Mouse (Mus musculus): ENCODE results near the gene Fate1. TPM values are rescaled to one million over a fixed set of nuclear protein-coding genes. Genes with fewer than 3 reads are reported as not detected.
A peak's percentile ranks its signal among the peaks of the same experiment; 100 is the strongest.

Gene Fate1
- polyA plus RNA-seq, 1 experiment from 2014 or later, result not detected

DNA sequence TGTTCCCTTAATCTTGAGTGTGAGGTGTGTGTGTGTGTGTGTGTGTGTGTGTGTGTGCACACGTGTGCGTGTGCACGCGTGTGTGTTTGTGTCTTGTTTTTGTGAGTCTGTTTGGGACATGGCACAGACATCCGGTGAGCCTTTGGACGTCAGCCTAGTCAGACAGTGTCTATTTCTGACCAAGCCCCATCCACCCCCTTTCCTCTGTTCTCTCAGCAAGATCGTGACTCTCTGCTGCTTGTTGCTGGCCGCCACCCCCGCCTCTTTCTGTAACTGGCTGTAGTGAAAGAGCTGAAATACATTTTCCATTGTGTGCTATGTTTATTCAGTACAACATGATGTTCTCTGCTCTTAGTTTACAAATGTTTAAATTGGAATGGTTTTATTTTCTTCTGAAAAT is 39.5 kb downstream of the Fate1 start:
- ATAC-seq (replicated peaks; ENCODE audit: insufficient number of reproducible peaks, low FRiP score, low TSS enrichment, low read depth), result no peak
- no peaks in the 10 kb centered on the region for H3K36me3 ChIP-seq (replicated peaks; ENCODE audit: control insufficient read depth, insufficient read depth, low read depth, low read length)
- H3K27ac ChIP-seq (replicated peaks; ENCODE audit: low read depth, low read length), result no peak overlapping the region
- H3K27me3 ChIP-seq (ENCODE audit: control insufficient read depth, insufficient read depth, low read length), result no peaks in the 10 kb centered on the region; the same call in 1 of the 2 replicates
- H3K4me3 ChIP-seq (ENCODE audit: low read depth, low read length), result no peak overlapping the region
- H3K9ac ChIP-seq (replicated peaks; ENCODE audit: low read length), result no peak overlapping the region
- 63% methylated on average over 9 of the region's 9 CpGs for WGBS
- H3K4me2 ChIP-seq (ENCODE audit: low read depth, low read length), result no peak overlapping the region
- no peaks in the 10 kb centered on the region for H3K9me3 ChIP-seq (replicated peaks; ENCODE audit: control insufficient read depth, low read length)
- no peak for DNase-seq (ENCODE audit: low spot score)
- H3K4me1 ChIP-seq (ENCODE audit: control insufficient read depth, insufficient read depth, low read length), result no peaks in the 10 kb centered on the region

DNA sequence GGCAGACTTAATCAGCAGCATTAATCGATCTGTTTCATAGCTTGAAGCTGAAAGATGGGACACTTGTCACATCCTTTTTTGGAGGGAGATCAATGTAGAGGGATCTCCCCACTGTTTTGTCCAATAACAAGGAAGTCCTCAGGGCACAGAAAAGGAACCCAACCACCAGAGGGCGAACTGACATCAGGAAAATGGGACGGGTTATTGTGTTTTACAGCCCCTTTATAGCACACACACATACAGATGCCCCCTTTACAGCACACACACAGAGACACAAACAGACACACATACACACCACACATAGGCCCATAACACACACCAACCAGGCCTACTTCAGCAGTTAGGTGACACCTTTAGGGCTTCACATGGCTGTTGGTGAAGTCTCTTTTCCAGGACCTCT is 40.0 kb downstream of the Fate1 start:
- H3K36me3 ChIP-seq (replicated peaks; ENCODE audit: control insufficient read depth, insufficient read depth, low read depth, low read length), result no peaks in the 10 kb centered on the region
- no peak overlapping the region for H3K4me2 ChIP-seq (ENCODE audit: low read depth, low read length)
- ATAC-seq (replicated peaks; ENCODE audit: insufficient number of reproducible peaks, low FRiP score, low TSS enrichment, low read depth) (no peak), DNase-seq (ENCODE audit: low spot score) (peak; percentile 24)
- H3K27me3 ChIP-seq (ENCODE audit: control insufficient read depth, insufficient read depth, low read length), result no peaks in the 10 kb centered on the region; the same call in 1 of the 2 replicates
- WGBS, result 36% methylated on average over 3 of the region's 3 CpGs
- no peaks in the 10 kb centered on the region for H3K4me1 ChIP-seq (ENCODE audit: control insufficient read depth, insufficient read depth, low read length)
- H3K27ac ChIP-seq (replicated peaks; ENCODE audit: low read depth, low read length), result no peak overlapping the region
- H3K9me3 ChIP-seq (replicated peaks; ENCODE audit: control insufficient read depth, low read length), result no peaks in the 10 kb centered on the region
- no peak overlapping the region for H3K4me3 ChIP-seq (ENCODE audit: low read depth, low read length)
- H3K9ac ChIP-seq (replicated peaks; ENCODE audit: low read length), result no peak overlapping the region

DNA sequence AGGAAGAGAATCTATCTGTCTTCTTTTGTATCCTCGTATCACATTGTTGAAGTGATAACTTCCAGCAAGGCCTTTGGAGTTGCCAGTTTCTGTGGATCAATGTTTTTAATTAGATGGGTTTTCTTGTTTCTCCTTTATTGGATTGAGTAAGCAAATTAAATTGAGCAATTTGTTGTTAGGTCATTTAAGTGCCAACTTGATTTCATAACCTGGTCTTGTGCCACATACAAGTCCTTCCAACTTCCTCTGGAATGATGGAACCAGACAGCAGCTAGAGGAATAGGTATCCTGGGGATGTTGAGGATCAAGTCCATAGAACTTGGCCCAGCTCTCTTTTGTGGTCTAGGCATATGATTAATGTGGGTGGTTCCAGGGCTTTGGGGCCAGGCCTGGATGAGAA is 49.5 kb downstream of the Fate1 start:
- ATAC-seq (replicated peaks; ENCODE audit: insufficient number of reproducible peaks, low FRiP score, low TSS enrichment, low read depth), result no peak
- 83% methylated on average over 1 of the region's 1 CpGs for WGBS
- no peaks in the 10 kb centered on the region for H3K4me1 ChIP-seq (ENCODE audit: control insufficient read depth, insufficient read depth, low read length)

DNA sequence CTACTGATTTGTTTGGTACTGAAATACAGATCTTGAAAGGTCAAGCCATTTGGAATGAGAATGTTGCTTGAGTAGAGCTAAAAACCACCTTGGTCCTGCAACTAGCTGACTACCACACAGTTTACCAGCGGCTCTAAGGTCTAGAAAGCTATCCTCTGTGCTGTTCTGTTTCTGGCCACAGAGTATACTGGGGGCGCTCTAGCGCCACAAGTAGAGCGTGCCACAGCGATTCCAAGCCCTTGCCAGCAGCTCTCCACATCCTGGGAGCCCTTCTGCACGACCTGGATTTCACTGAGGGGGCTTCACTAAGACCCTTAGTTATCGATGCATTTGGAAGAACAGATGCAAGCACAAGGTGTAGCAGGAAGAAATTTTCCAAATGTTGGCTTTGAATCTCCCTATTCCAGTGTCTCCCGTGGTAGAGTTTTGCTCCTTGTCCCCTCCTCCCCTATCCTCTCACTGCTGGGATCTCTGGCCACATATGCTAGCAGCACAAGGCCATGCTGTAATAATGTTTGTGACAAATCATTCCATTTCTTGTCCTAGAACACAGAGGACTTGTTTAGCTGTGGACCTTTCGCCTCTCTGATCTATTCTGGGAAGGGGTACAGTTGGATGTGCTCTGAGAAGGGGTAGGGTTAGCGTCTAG is 50.1 kb downstream of the Fate1 start:
- Histone ChIP-seq H3K27ac (replicated peaks; ENCODE audit: low read depth, low read length) (no peak overlapping the region), H3K36me3 (replicated peaks; ENCODE audit: control insufficient read depth, insufficient read depth, low read depth, low read length) (no peaks in the 10 kb centered on the region), H3K9me3 (replicated peaks; ENCODE audit: control insufficient read depth, low read length) (no peaks in the 10 kb centered on the region), H3K4me1 (ENCODE audit: control insufficient read depth, insufficient read depth, low read length) (no peaks in the 10 kb centered on the region), H3K4me2 (ENCODE audit: low read depth, low read length) (no peak overlapping the region), H3K4me3 (ENCODE audit: low read depth, low read length) (no peak overlapping the region), H3K27me3 (ENCODE audit: control insufficient read depth, insufficient read depth, low read length) (no peaks in the 10 kb centered on the region), H3K9ac (replicated peaks; ENCODE audit: low read length) (no peak overlapping the region)
- DNase-seq (ENCODE audit: low spot score) (peak; percentile 69), ATAC-seq (replicated peaks; ENCODE audit: insufficient number of reproducible peaks, low FRiP score, low TSS enrichment, low read depth) (no peak)
- WGBS, result 39% methylated on average over 10 of the region's 10 CpGs

More for the DNA sequence above, 49.5 kb downstream of the Fate1 start:
- Histone ChIP-seq H3K36me3 (replicated peaks; ENCODE audit: control insufficient read depth, insufficient read depth, low read depth, low read length) (no peaks in the 10 kb centered on the region), H3K9me3 (replicated peaks; ENCODE audit: control insufficient read depth, low read length) (no peaks in the 10 kb centered on the region), H3K4me2 (ENCODE audit: low read depth, low read length) (no peak overlapping the region), H3K4me3 (ENCODE audit: low read depth, low read length) (no peak overlapping the region), H3K27ac (replicated peaks; ENCODE audit: low read depth, low read length) (no peak overlapping the region), H3K9ac (replicated peaks; ENCODE audit: low read length) (no peak overlapping the region), H3K27me3 (ENCODE audit: control insufficient read depth, insufficient read depth, low read length) (no peaks in the 10 kb centered on the region)
- DNase-seq (ENCODE audit: low spot score), result no peak

DNA sequence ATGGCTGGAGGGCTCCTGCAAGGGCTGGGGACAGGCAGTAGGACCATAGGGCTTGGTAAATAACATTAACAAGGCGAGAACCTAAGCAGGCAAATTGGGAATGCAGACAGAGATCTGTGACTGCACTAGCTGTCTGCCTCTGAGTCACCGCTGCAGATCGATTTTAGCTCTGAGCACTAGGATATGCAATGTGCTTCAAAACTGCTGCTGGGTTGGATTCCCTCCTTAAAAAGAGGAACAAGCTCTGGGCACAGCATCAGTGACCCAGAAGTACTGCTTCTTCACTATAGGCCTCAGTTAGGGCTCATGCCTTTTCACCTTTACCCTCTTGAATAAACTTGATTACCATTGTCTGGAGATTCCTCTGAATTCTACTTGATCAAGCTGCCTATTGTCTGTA is 50.8 kb downstream of the Fate1 start:
- no peaks in the 10 kb centered on the region for H3K27me3 ChIP-seq (ENCODE audit: control insufficient read depth, insufficient read depth, low read length)
- no peak overlapping the region for H3K27ac ChIP-seq (replicated peaks; ENCODE audit: low read depth, low read length)
- WGBS, result 75% methylated on average over 3 of the region's 3 CpGs
- ATAC-seq (replicated peaks; ENCODE audit: insufficient number of reproducible peaks, low FRiP score, low TSS enrichment, low read depth), result no peak
- H3K9me3 ChIP-seq (replicated peaks; ENCODE audit: control insufficient read depth, low read length), result no peaks in the 10 kb centered on the region
- H3K9ac ChIP-seq (replicated peaks; ENCODE audit: low read length), result no peak overlapping the region
- H3K4me2 ChIP-seq (ENCODE audit: low read depth, low read length), result no peak overlapping the region
- no peak for DNase-seq (ENCODE audit: low spot score)
- H3K4me1 ChIP-seq (ENCODE audit: control insufficient read depth, insufficient read depth, low read length), result no peaks in the 10 kb centered on the region
- H3K36me3 ChIP-seq (replicated peaks; ENCODE audit: control insufficient read depth, insufficient read depth, low read depth, low read length), result no peaks in the 10 kb centered on the region
- no peak overlapping the region for H3K4me3 ChIP-seq (ENCODE audit: low read depth, low read length)

Other genes starting within 250 kb of the Fate1 start
- 28.9 and 38.0 TPM in 2 replicates for gene Vma21, start 157.1 kb upstream of the Fate1 start, polyA plus RNA-seq (2014; fragmentation: Nextera tagmentation; extraction: Ambion mirVana)
- gene Gm1141, start 52.0 kb upstream of the Fate1 start, polyA plus RNA-seq (2014; fragmentation: Nextera tagmentation; extraction: Ambion mirVana), result 0.36 and 0.42 TPM in 2 replicates
- 6.8 and 7.9 TPM in 2 replicates for gene Prrg3, start 10.4 kb upstream of the Fate1 start, polyA plus RNA-seq (2014; fragmentation: Nextera tagmentation; extraction: Ambion mirVana)
- 0.08 TPM in 1 of 2 replicates, not detected in the other for gene Cnga2, start 18.9 kb downstream of the Fate1 start, polyA plus RNA-seq (2014; fragmentation: Nextera tagmentation; extraction: Ambion mirVana)
- gene Magea4, start 249.0 kb downstream of the Fate1 start, polyA plus RNA-seq (2014; fragmentation: Nextera tagmentation; extraction: Ambion mirVana), result not detected in 2 replicates